Mouse (Mus musculus): ENCODE data around the gene Thra. TPM values are rescaled to one million over a fixed set of nuclear protein-coding genes. Genes with fewer than 3 reads are reported as not detected.

Gene Thra
- total and polyA plus RNA-seq, 3 experiments, result 20.1 to 68.0 (median 33.1) TPM

- DNase-seq (ENCODE audit: low spot score), result peak; percentile 54
Measured at GRCm38 (mm10) chr11:98768127-98769006, 27.9 kb downstream of the Thra start.

GRCm38 (mm10) chr11:98769007-98769954 is 28.8 kb downstream of the Thra start:
- Histone ChIP-seq H3K9me3 (replicated peaks) (no peaks in the 10 kb centered on the region), H3K4me1 (ENCODE audit: insufficient read depth, low read depth, low read length) (peaks cover 96% of the 10 kb centered on the region), H3K27me3 (ENCODE audit: insufficient read depth, low read length) (no peaks in the 10 kb centered on the region; the same call in 1 of the 2 replicates), H3K36me3 (replicated peaks) (peaks cover 64% of the 10 kb centered on the region), H3K4me3 (ENCODE audit: low read depth, low read length) (peak overlapping the region; percentile 73; the same call in 1 of the 2 replicates)
- ATAC-seq (ENCODE audit: extremely low read depth, insufficient number of reproducible peaks, low FRiP score, poor library complexity, severe bottlenecking) (no peak), DNase-seq (ENCODE audit: low spot score) (no peak)
- no peak for TF ChIP-seq CTCF (IDR thresholded peaks at IDR 0.05; ENCODE audit: low read depth, low read length)
- no peak for TF ChIP-seq POLR2AphosphoS5 (IDR thresholded peaks at IDR 0.05; ENCODE audit: insufficient replicate concordance, low read depth, low read length)
- no peak for TF ChIP-seq TAL1 (conservative IDR thresholded peaks at IDR 0.05; ENCODE audit: low read depth, low read length)
- no peak for TF ChIP-seq GATA2 (IDR thresholded peaks at IDR 0.05; ENCODE audit: borderline replicate concordance, low read depth, low read length)
- no peak for TF ChIP-seq GATA1 (IDR thresholded peaks at IDR 0.05; ENCODE audit: borderline replicate concordance, low read length)

More at GRCm38 (mm10) chr11:98768127-98769006, 27.9 kb downstream of the Thra start:
- H3K4me1 ChIP-seq (ENCODE audit: insufficient read depth, low read depth, low read length), result peaks cover 97% of the 10 kb centered on the region
- TF ChIP-seq POLR2AphosphoS5 (IDR thresholded peaks at IDR 0.05; ENCODE audit: insufficient replicate concordance, low read depth, low read length) (no peak), GATA1 (IDR thresholded peaks at IDR 0.05; ENCODE audit: borderline replicate concordance, low read length) (no peak), TAL1 (conservative IDR thresholded peaks at IDR 0.05; ENCODE audit: low read depth, low read length) (no peak), CTCF (IDR thresholded peaks at IDR 0.05; ENCODE audit: low read depth, low read length) (no peak), GATA2 (IDR thresholded peaks at IDR 0.05; ENCODE audit: borderline replicate concordance, low read depth, low read length) (no peak)
- H3K36me3 ChIP-seq (replicated peaks), result peaks cover 73% of the 10 kb centered on the region
- peak; percentile 62 for ATAC-seq (ENCODE audit: extremely low read depth, insufficient number of reproducible peaks, low FRiP score, poor library complexity, severe bottlenecking)
- H3K27me3 ChIP-seq (ENCODE audit: insufficient read depth, low read length), result no peaks in the 10 kb centered on the region; the same call in 1 of the 2 replicates
- H3K9me3 ChIP-seq (replicated peaks), result no peaks in the 10 kb centered on the region
- peak overlapping the region; percentile 73 for H3K4me3 ChIP-seq (ENCODE audit: low read depth, low read length)

GRCm38 (mm10) chr11:98770096-98770975 is 29.9 kb downstream of the Thra start:
- Histone ChIP-seq H3K36me3 (replicated peaks) (peaks cover 54% of the 10 kb centered on the region), H3K27me3 (ENCODE audit: insufficient read depth, low read length) (no peaks in the 10 kb centered on the region; the same call in 1 of the 2 replicates), H3K4me1 (ENCODE audit: insufficient read depth, low read depth, low read length) (peaks cover 97% of the 10 kb centered on the region), H3K4me3 (ENCODE audit: low read depth, low read length) (no peak overlapping the region), H3K9me3 (replicated peaks) (no peaks in the 10 kb centered on the region)
- TF ChIP-seq GATA1 (IDR thresholded peaks at IDR 0.05; ENCODE audit: borderline replicate concordance, low read length), result no peak
- TF ChIP-seq CTCF (IDR thresholded peaks at IDR 0.05; ENCODE audit: low read depth, low read length), result no peak
- no peak for TF ChIP-seq TAL1 (conservative IDR thresholded peaks at IDR 0.05; ENCODE audit: low read depth, low read length)
- TF ChIP-seq GATA2 (IDR thresholded peaks at IDR 0.05; ENCODE audit: borderline replicate concordance, low read depth, low read length), result no peak
- no peak for TF ChIP-seq POLR2AphosphoS5 (IDR thresholded peaks at IDR 0.05; ENCODE audit: insufficient replicate concordance, low read depth, low read length)
- no peak for DNase-seq (ENCODE audit: low spot score)
- no peak for ATAC-seq (ENCODE audit: extremely low read depth, insufficient number of reproducible peaks, low FRiP score, poor library complexity, severe bottlenecking)

GRCm38 (mm10) chr11:98771131-98771530 is 30.7 kb downstream of the Thra start:
- H3K36me3 ChIP-seq (replicated peaks), result peaks cover 47% of the 10 kb centered on the region
- TF ChIP-seq GATA1 (IDR thresholded peaks at IDR 0.05; ENCODE audit: borderline replicate concordance, low read length) (no peak), GATA2 (IDR thresholded peaks at IDR 0.05; ENCODE audit: borderline replicate concordance, low read depth, low read length) (no peak), CTCF (IDR thresholded peaks at IDR 0.05; ENCODE audit: low read depth, low read length) (no peak), TAL1 (conservative IDR thresholded peaks at IDR 0.05; ENCODE audit: low read depth, low read length) (no peak), POLR2AphosphoS5 (IDR thresholded peaks at IDR 0.05; ENCODE audit: insufficient replicate concordance, low read depth, low read length) (no peak)
- no peak overlapping the region for H3K4me3 ChIP-seq (ENCODE audit: low read depth, low read length)

GRCm38 (mm10) chr11:98771844-98772525 is 31.5 kb downstream of the Thra start:
- ATAC-seq (ENCODE audit: extremely low read depth, insufficient number of reproducible peaks, low FRiP score, poor library complexity, severe bottlenecking), result no peak
- Histone ChIP-seq H3K4me1 (ENCODE audit: insufficient read depth, low read depth, low read length) (peaks cover 97% of the 10 kb centered on the region), H3K4me3 (ENCODE audit: low read depth, low read length) (no peak overlapping the region), H3K9me3 (replicated peaks) (no peaks in the 10 kb centered on the region), H3K27me3 (ENCODE audit: insufficient read depth, low read length) (no peaks in the 10 kb centered on the region; the same call in 1 of the 2 replicates), H3K36me3 (replicated peaks) (peaks cover 39% of the 10 kb centered on the region)
- no peak for DNase-seq (ENCODE audit: low spot score)
- TF ChIP-seq CTCF (IDR thresholded peaks at IDR 0.05; ENCODE audit: low read depth, low read length) (no peak), GATA1 (IDR thresholded peaks at IDR 0.05; ENCODE audit: borderline replicate concordance, low read length) (no peak), GATA2 (IDR thresholded peaks at IDR 0.05; ENCODE audit: borderline replicate concordance, low read depth, low read length) (no peak), POLR2AphosphoS5 (IDR thresholded peaks at IDR 0.05; ENCODE audit: insufficient replicate concordance, low read depth, low read length) (no peak)

More at GRCm38 (mm10) chr11:98771131-98771530, 30.7 kb downstream of the Thra start:
- Histone ChIP-seq H3K9me3 (replicated peaks) (no peaks in the 10 kb centered on the region), H3K4me1 (ENCODE audit: insufficient read depth, low read depth, low read length) (peaks cover 97% of the 10 kb centered on the region), H3K27me3 (ENCODE audit: insufficient read depth, low read length) (no peaks in the 10 kb centered on the region; the same call in 1 of the 2 replicates)
- DNase-seq (ENCODE audit: low spot score), result no peak
- ATAC-seq (ENCODE audit: extremely low read depth, insufficient number of reproducible peaks, low FRiP score, poor library complexity, severe bottlenecking), result no peak

All from G1E (cell line).